Mouse (Mus musculus): ENCODE data around the gene P2rx3.

P2rx3 gene

GRCm38 (mm10) chr2:84967318-84967991 is 69.8 kb downstream of the P2rx3 start:
- DNase-seq, result no peak

- DNase-seq, result no peak
These were observed 73.0 kb downstream of the P2rx3 start for GRCm38 (mm10) chr2:84964111-84964801.

DNA sequence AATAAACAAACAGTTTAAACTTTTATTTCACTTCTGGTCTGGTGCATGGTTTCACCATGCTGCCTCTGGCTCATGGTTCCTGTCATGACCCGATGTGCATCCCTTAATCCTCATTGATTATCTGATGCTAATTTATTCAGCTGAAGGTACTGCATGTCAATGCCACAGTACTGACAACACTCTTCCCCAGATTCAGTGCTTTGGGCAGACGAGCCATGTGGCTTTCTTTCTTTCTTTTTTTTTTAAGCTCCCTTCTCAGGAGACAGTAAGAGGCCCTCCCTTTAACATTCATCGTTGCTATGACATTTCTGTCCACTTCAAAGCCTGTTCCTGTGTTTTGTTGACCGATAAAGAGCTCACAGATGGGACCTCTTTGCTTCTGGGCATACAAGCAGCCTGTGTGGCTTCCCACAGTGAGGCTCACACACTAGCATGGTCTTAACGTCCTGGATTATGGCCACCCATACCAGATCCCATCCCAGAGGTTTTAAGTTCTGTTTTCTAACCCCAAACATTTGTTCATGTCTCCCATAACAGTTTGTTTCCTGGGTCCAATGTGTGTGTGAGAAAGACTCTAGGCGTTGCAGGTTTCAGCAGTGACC is 74.3 kb downstream of the P2rx3 start:
- no peak for DNase-seq

GRCm38 (mm10) chr2:84961901-84962300 is 75.4 kb downstream of the P2rx3 start:
- DNase-seq, result no peak

GRCm38 (mm10) chr2:84961300-84961699 is 76.0 kb downstream of the P2rx3 start:
- no peak for DNase-seq

DNA sequence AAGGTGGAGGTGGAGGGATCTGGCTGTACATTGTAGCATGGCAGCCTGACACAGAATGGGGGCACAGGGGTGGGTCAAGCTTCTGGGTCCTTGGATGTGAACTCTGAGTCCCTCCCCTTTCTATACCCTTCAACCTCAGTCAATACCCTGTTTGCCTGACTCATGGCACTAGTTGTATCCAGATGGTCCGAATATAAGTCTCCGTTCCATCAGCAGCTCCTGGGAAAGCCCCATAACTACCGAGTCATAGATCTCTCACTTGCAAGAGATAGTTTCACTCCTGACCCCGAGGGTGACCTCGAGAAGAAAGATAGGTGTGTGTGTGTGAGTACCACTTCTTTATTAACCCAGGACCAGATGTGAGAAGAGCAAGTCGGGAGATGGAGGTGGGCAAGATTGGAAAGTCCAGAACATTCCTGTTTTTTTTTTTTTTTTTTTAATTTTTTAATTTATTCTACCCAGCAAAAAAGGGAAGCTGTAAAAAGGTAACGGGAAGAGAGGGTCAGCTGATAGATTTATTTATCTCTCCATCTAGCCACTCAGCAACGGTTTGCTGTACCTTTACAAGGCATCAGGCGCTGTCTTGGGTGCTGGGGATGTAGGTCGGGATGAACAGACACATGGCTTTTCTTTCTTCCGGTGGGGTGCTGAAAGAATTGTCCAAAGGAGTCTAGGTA is 78.5 kb downstream of the P2rx3 start:
- no peak for DNase-seq

DNA sequence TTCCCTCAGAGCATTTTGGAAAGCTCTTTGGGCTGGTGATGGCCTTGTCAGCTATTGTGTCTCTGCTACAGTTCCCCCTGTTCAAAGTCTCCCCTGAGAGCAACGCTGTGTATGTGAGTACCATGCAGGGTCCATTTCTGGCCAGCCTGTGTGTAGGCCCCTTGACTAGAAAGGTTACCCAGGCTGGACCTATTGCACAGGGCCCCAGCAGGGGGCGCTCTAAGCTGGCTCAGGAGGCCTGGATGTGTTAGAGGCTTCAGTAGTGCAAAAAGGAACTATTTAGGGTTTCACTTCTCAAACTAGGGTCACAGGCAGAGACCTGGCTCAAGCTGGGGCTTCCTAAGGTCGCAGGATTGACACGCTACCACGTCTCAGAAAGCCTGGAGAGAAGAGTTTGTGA is 81.0 kb downstream of the P2rx3 start:
- peak; percentile 62 for DNase-seq

GRCm38 (mm10) chr2:84955435-84955834 is 81.8 kb downstream of the P2rx3 start:
- no peak for DNase-seq

GRCm38 (mm10) chr2:84952693-84953092 is 84.6 kb downstream of the P2rx3 start:
- no peak for DNase-seq

DNA sequence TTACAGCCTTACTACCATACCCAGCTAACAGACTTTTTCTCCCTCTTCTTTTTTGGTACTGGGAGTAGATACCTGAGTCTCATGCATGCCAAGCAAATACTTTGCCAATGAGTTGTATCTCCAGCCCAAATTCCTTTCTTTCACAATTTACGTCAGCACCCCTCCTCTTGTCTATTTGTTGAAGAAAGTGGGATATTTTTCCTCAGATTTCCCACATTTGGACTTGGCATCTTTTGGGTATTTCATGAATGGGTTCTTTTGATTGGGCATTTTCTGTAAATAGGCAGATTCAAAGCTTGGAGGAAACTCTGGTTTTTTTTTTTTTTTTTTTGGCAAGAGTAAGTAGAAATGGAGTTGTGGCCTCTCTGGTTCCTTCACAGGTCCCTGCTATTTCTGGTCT is 85.0 kb downstream of the P2rx3 start:
- no peak for DNase-seq

DNA sequence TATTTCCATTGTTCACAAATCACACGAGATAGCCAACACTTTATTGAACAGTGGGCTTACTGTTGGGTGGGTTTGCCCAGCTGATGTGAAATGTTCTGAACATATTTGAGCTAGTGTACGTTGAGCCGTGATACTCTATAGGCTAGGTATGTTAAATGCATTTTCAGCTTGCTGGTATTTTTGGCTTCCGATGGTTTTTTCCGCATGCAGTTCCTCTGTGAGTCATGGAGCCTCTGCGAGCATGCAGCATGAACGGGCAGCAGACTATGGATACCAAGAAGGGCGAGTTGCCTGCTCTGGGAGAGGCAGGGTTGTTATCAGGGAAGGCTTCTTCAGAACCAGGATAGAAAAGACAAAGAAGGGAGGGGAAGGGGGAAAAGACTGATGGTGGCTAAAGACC is 86.2 kb downstream of the P2rx3 start:
- no peak for DNase-seq

DNA sequence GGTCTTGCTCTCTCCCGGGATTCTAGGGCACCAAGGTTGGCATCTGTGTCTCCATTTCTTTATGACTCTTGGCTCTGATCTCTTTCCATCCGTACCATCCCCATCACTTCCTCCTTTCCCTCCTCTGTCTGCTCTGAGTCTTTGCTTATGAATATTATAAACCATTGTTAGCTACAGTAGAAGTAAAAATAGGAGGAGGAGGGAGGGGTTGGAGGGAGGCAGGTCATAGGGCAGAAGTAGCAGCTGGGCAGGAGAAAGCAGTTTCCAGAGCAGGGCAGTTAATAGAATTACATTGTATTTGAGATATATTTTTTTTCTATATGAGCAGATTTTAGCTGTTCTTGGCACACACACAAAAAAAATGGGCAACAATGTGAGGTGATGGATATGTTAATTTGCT is 88.5 kb downstream of the P2rx3 start:
- no peak for DNase-seq

Measured in thymus, postnatal 25 days (tissue).